Mouse (Mus musculus): ENCODE results near the gene Hist1h1t. TPM values are rescaled to one million over a fixed set of nuclear protein-coding genes. Genes with fewer than 3 reads are reported as not detected.
"Not testable (repeated sequence)": the region's sequence is repeated elsewhere in the genome, so short reads cannot be mapped to it uniquely, and the experiment has no call there.

Hist1h1t gene
- total RNA-seq, 2 experiments from 2014 or later = 0.94 to 5.3 TPM

GRCm38 (mm10) chr13:23698996-23699395 lies 3.4 kb downstream of the Hist1h1t start:
- ATAC-seq (ENCODE audit: poor library complexity, severe bottlenecking) = no peak

DNA sequence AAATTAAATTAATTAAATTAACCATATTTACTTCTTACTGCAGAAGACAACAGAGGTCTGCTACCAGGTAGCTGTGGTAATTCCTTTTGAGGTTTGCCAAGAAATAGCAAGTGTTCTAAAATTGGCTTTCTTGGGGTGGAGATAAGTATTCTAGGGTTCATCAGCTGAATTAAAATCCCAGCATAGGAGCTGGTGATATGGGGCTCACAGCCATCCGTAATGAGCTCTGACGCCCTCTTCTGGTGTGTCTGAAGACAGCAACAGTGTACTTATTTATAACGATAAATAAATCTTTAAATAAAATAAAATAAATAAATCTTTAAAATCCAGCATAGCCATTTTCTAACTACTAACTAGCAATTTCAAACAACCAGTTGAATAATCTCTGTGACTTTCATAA lies 4.2 kb downstream of the Hist1h1t start:
- ATAC-seq (ENCODE audit: poor library complexity, severe bottlenecking) = no peak

DNA sequence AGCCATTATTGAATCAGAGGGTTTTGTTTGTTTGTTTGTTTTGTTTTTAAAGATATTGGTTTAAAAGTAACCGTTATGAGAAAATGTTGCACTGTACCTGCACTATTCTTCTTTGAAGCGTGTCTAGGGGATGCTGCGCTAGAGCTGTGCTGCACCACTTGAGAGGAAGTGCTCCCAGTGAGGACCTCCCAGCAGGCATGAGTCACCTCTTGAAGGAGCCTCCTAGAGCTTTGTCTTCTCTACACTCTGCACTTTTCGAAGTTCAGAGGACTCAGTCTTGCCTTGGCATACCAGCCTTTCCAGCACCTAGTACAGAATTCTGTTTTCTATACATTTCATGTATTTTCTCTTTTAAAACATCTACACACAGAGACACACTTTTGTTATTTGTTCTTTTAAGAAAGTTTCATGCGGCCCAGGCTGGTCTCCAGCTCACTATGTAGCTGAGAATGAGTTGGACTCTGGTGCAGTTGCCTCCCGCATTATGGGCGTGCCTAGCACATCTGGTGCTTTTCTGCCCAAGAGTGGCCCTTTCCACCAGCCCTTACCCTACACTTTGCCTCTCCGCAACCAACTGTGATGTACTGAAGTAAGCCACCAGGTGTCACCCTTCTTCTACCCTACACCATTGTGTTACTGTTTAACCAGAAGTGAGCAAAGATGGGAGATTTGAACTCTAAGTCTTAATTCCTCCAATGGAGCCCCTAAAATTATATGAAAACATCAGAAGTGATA lies 5.3 kb downstream of the Hist1h1t start:
- ATAC-seq (ENCODE audit: poor library complexity, severe bottlenecking) = peak; percentile 67

DNA sequence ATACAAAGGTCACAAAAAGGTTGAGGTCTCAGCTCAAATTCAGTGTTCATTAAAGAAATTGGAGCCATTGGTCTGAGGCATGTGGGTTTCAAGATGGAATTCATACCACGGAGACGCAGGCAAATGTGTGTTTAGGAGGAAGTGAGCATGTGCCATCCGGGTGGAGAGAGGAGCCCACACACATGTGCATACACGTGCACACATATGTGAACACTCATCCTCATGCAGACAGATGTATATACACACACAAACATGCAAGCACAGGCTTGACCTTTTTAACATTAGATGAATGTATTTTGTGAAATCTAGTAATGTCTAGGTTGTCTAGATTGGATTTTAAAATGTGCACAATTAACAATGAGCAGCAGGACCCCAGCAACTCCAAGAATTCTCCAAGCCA lies 6.6 kb downstream of the Hist1h1t start:
- ATAC-seq (ENCODE audit: poor library complexity, severe bottlenecking) = no peak

DNA sequence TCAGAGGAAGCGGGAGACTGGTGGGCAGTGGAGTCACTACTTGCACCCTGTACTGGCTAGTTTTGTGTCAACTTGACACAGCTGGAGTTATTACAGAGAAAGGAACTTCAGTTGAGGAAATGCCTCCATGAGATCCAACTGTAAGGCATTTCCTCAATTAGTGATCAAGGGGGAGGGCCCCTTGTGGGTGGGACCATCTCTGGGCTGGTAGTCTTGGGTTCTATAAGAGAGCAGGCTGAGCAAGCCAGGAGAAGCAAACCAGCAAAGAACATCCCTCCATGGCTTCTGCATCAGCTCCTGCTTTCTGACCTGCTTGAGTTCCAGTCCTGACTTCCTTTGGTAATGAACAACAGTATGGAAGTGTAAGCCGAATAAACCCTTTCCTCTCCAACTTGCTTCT lies 7.2 kb downstream of the Hist1h1t start:
- ATAC-seq (ENCODE audit: poor library complexity, severe bottlenecking) = not testable (repeated sequence)

GRCm38 (mm10) chr13:23705751-23706356 lies 10.2 kb downstream of the Hist1h1t start:
- ATAC-seq (ENCODE audit: poor library complexity, severe bottlenecking) = peak; percentile 51

GRCm38 (mm10) chr13:23706771-23707170 lies 11.2 kb downstream of the Hist1h1t start:
- no peak for ATAC-seq (ENCODE audit: poor library complexity, severe bottlenecking)

GRCm38 (mm10) chr13:23708041-23708440 lies 12.4 kb downstream of the Hist1h1t start:
- ATAC-seq (ENCODE audit: poor library complexity, severe bottlenecking) = no peak

DNA sequence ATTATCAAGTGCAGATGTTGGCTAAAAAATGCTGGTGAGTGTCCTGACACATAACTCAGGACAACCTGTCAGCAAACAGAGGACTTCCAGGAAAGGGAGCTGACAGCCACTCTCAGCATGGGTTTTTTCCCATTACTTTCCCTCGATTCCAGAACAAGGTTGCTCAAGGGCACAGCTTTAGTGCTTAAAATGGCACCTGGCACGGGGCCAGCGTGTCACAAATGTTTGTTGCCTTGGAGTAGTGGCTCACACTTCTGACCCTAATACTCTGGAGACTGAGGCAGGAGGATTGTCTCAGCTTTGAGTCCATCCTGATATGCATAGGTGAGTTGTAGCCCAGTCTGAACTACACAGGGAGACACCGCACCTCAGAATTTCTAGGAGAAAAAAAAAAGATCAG lies 13.0 kb downstream of the Hist1h1t start:
- ATAC-seq (ENCODE audit: poor library complexity, severe bottlenecking) = no peak

GRCm38 (mm10) chr13:23709714-23710373 lies 14.2 kb downstream of the Hist1h1t start:
- peak; percentile 4; the same call in 1 of the 2 replicates for ATAC-seq (ENCODE audit: poor library complexity, severe bottlenecking)

GRCm38 (mm10) chr13:23710374-23711089 lies 14.9 kb downstream of the Hist1h1t start, which contains the start of gene Hfe:
TSS of gene Hfe (minus strand) at chr13:23710854.
- peak; percentile 86 for ATAC-seq (ENCODE audit: poor library complexity, severe bottlenecking)

- peak; percentile 74 for ATAC-seq (ENCODE audit: poor library complexity, severe bottlenecking)
These were observed 20.8 kb downstream of the Hist1h1t start for GRCm38 (mm10) chr13:23716261-23717042.

DNA sequence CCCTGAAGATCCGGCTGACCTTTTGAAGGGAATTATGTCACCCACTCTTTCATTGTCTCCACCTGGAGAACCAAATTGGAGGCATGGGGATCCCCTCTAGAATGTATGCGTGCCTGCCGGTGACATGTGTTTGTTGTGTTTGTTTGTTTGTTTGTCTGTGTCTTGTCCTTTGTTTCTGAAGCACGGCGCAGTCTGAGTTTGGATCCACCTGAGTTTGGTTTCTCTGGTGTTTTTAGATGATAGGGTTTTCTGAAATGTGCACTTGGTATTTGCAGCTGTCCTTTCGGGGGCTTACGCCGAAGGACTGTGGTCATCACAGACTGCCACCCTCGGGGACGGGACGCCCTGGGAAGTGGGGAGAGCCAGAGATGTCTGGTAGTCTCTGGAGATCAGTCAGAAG lies 21.6 kb downstream of the Hist1h1t start:
- no peak for ATAC-seq (ENCODE audit: poor library complexity, severe bottlenecking)

DNA sequence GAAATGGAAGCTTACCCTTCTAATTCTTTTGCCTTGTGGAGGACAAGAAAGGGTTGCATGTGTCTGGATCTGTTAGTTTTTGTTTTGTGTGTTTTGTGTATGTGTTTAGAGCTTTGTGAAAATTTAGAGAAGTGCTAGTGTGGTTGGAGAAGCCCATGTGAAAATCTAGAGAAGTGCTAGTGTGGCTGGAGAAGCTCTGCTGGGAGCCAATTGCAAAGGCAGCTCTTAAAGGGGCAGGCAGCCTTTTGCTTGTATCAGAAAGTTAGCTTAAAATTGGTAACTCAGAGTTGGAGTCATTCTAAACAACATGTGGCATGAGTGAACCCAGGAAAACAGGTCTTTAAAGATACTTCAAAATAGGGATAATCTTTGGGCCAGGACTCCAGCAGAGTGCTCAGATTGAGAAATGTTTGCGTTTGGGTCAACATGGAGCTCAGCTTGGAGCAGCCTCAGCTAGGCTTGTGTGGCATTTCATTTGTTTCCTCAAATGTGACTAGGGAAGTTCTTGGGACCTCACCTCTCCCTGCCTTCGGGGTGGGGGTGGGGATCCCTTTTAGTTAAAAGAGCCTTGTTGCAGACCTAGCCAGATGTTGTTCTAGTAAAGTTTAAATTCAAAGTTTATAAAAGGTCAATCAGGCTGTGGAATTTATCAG lies 22.1 kb downstream of the Hist1h1t start:
- peak; percentile 52; the same call in 1 of the 2 replicates for ATAC-seq (ENCODE audit: poor library complexity, severe bottlenecking)

DNA sequence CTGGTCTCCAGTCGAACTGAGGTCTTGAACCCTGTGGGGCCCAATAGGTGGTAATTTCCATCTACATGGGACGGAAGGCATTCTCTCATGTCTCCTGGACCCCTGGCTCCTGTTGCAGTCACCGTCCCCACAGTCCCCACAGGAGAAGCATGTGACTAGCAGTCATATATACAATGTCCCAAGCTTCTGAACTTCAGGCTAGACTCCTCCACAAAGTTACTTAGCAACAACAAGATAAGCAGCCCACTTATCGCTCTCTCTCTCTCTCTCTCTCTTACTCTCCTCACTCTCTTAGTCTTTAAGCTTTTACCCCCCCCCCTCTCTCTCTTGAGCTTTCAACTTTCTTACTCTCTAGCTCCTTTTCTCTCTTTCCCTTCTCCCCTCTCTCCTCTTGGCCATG lies 28.6 kb downstream of the Hist1h1t start:
- no peak for ATAC-seq (ENCODE audit: poor library complexity, severe bottlenecking)

DNA sequence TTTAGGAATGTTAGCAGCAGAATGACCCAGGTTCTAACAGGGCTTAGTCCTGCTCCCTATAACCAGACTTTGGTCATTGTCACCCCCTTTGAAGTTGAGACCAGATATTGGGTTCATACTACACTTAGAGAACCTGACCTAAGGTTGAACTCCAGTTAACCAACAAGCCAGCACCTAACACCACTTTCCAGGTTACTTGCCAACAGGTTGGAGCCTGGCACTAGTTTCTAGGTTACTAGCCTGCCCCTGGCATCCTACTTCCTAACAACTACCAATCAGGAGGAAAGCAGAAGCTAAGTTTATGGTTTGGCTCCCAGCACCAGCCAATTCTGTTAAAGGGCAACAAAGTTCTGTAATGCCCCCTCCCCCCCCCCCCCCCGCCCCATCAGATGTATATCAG lies 29.6 kb downstream of the Hist1h1t start:
- no peak for ATAC-seq (ENCODE audit: poor library complexity, severe bottlenecking)

- ATAC-seq (ENCODE audit: poor library complexity, severe bottlenecking) = peak; percentile 54; the same call in 1 of the 2 replicates
These were observed 33.0 kb downstream of the Hist1h1t start for GRCm38 (mm10) chr13:23728472-23729191.

DNA sequence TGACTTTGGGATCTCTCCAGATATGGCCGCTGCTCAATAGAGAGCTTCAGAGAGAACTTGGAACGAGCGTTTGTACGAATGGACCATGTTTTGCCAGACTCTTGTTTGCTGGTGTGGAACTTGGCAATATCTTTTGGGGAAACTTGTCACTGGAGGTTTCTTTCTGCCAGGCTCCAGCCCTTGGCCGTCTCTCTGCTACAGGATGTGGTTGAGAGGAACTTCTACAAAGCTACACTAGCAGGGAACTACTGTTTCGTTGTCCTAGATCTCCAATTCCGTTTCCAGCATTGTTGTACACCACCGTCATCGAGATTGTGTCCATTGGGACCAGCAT lies 33.5 kb downstream of the Hist1h1t start:
- ATAC-seq (ENCODE audit: poor library complexity, severe bottlenecking) = peak; percentile 70

DNA sequence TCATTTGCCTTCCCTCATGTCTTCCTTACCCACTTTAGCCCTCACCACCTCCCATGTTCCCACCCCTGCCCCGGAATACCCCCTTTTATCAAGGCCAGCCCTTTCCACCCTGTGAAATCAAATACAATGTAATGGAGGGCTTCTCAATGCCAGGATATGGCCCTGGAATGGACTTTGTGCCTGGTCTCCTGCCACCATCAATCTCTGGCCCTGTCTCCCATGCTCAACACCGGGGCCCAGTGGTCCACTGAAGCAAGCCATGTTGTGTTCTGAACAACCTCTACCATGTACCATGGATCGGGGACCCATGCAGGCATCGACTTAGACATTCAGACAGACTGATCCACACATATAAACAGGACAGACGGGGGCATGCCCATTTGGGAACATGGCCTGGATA lies 34.1 kb downstream of the Hist1h1t start:
- no peak for ATAC-seq (ENCODE audit: poor library complexity, severe bottlenecking)
